Mouse (Mus musculus) thymus, adult 2 months (tissue): ENCODE measurements around the gene Cpsf2.

Source experiments
- CTCF ChIP-seq: fragments of 200-500 bp; IDR thresholded peaks from 2 replicates; pipeline ENCODE4 v1.5.1; 2012; ENCODE audit warnings: mild to moderate bottlenecking, control low read depth, low read length, moderate library complexity, borderline replicate concordance; ENCODE audit not compliant: control insufficient read depth, poor library complexity, insufficient read depth; ENCODE audit errors: extremely low read depth
- POLR2A ChIP-seq: fragments of 200-500 bp; IDR thresholded peaks from 2 replicates; pipeline ENCODE4 v1.6.1; 2012; ENCODE audit warnings: mild to moderate bottlenecking, low read length, control low read depth, moderate library complexity; ENCODE audit not compliant: control insufficient read depth, poor library complexity, insufficient read depth; ENCODE audit errors: extremely low read depth

DNA sequence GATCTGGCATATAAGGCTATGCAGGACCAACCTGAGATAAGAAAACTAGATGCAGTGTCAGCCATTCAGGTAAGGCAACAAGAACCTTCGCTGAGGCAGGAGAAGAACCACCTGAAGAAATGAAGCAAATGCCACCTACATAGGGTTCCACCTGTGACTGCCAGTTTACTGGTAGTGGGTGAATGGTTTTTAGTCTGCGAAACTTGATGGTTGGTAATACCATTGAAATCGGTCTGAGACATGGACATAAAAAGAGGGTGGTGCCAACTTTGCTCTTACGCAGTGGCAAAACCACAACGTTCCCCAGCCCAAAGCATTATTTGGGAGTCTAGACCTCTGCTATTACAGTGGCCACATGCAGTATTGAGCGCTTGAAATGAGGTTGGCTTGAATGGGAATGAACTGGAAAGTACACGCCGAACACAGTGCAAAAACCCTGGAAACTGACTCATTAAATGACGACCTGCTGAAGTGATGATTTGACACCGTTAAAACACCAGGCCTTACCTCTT is 1.7 kb downstream of the Cpsf2 start:
- no peak for TF ChIP-seq CTCF
- no peak for TF ChIP-seq POLR2A
